Mouse (Mus musculus) c-Kit-negative CD71-positive TER-119-positive erythroid progenitor cells, embryonic 14.5 days (primary cell): Measurements from ENCODE around the gene BC117090.
"Not testable (repeated sequence)": the region's sequence is repeated elsewhere in the genome, so short reads cannot be mapped to it uniquely, and the experiment has no call there.

Experiments used
- DNase-seq: peaks from one replicate; pipeline ENCODE4 v3.0.0-alpha.2; 2013; ENCODE audit warnings: low read depth, low spot score

The BC117090 gene

GRCm38 (mm10) chr16:36334232-36334631 is at the start of gene BC117090:
Gene BC117090, minus strand, starts transcription at chr16:36334332.
- no peak for DNase-seq

- not testable (repeated sequence) for DNase-seq
Observed at GRCm38 (mm10) chr16:36367648-36368047, 33.5 kb upstream of the BC117090 start, which contains the start of gene BC100530. Gene BC100530, minus strand, starts transcription at chr16:36367748.

- no peak for DNase-seq
Observed at GRCm38 (mm10) chr16:36337171-36337570, 3.0 kb upstream of the BC117090 start.

- DNase-seq, result no peak
Observed at GRCm38 (mm10) chr16:36319286-36319685, 14.8 kb downstream of the BC117090 start.

GRCm38 (mm10) chr16:36316111-36316510 is 18.0 kb downstream of the BC117090 start:
- not testable (repeated sequence) for DNase-seq

GRCm38 (mm10) chr16:36307631-36308030 is 26.5 kb downstream of the BC117090 start:
- no peak for DNase-seq

- DNase-seq, result no peak
Observed at GRCm38 (mm10) chr16:36289140-36289539, 45.0 kb downstream of the BC117090 start.

GRCm38 (mm10) chr16:36276796-36277195 is 57.3 kb downstream of the BC117090 start, which contains the start of gene Stfa1:
Gene Stfa1, plus strand, starts transcription at chr16:36276951.
- DNase-seq, result not testable (repeated sequence)
